Mouse (Mus musculus): ENCODE data around the gene Fam13c.
"Not testable (repeated sequence)": the region's sequence is repeated elsewhere in the genome, so short reads cannot be mapped to it uniquely, and the experiment has no call there.

Fam13c gene

GRCm38 (mm10) chr10:70439676-70440521, at the start of gene Fam13c:
Fam13c (plus strand) TSS chr10:70440481.
- peak; percentile 50 for DNase-seq

DNA sequence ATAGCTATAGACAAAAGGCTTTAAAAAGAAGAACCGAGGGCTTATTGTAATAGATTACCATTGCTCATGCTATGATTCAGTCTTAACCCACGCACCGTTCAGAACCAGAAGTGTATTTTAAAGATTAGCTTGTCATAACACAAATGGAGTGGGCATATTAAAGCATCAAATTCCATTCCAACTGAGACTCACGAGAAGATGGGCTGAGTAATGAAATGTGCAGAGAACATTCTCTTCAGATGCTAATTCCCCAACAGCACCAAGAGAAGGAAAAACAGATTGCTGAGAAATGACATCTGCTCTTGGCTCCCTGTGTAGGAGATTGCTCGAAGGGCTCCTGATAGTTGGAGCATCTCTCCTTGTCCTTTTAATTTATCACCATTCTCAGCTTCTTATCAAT, 44.4 kb upstream of the Fam13c start:
- DNase-seq: no peak

- DNase-seq: no peak
Measured at GRCm38 (mm10) chr10:70398224-70398623, 42.1 kb upstream of the Fam13c start.

DNA sequence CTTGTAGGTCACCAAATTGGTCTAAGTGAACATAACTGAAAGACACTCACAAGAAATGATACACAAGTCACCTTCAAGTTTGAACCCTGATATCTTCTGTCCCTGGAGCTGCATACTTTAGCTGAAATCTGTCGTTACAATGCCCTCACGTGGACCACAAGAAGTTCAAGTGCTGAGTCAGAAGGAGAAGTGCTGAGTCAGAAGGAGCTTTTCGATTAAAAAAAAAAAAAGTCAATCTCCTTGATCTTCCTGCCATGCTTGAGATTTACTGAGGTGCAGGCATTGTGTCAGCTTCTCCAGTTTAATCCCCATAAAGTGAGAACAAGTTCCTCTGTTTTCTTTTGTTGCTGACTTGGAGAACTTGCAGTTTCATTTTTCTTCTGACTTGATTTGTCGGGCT, 38.3 kb upstream of the Fam13c start:
- no peak for DNase-seq

- DNase-seq: no peak
Measured at GRCm38 (mm10) chr10:70402711-70403110, 37.6 kb upstream of the Fam13c start.

DNA sequence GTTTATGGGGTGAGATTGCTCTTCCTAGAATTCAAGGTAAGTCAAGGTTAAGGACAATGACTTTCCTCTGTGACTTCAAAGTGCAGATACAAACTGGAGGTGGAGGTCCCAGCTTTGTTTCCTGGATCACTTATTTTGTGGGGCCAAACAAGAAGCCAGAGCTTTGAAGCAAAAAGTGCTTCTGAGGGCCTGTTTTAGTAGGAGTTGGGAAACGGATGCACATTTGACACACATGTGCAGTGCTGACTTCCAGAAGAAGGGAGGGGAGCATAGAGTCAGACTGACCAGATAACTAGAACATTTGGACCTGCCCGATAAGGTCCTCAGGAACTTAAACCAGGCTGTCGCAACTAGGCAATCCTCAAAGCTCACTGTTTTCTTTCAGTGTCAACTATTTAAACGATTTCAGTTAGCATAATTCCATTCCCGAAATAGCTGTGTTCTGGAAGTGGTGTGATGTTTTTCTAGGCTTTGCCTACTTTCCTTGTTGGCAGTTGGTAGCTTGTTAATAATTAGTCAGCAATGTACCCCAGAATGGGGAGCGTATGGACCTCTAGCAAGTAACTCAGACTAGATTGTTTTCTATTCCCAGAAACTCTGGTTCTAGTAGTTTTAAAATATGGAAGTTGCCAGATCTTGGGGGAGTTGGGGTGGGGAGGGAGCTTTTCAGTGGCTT, 22.3 kb upstream of the Fam13c start:
- no peak for DNase-seq

DNA sequence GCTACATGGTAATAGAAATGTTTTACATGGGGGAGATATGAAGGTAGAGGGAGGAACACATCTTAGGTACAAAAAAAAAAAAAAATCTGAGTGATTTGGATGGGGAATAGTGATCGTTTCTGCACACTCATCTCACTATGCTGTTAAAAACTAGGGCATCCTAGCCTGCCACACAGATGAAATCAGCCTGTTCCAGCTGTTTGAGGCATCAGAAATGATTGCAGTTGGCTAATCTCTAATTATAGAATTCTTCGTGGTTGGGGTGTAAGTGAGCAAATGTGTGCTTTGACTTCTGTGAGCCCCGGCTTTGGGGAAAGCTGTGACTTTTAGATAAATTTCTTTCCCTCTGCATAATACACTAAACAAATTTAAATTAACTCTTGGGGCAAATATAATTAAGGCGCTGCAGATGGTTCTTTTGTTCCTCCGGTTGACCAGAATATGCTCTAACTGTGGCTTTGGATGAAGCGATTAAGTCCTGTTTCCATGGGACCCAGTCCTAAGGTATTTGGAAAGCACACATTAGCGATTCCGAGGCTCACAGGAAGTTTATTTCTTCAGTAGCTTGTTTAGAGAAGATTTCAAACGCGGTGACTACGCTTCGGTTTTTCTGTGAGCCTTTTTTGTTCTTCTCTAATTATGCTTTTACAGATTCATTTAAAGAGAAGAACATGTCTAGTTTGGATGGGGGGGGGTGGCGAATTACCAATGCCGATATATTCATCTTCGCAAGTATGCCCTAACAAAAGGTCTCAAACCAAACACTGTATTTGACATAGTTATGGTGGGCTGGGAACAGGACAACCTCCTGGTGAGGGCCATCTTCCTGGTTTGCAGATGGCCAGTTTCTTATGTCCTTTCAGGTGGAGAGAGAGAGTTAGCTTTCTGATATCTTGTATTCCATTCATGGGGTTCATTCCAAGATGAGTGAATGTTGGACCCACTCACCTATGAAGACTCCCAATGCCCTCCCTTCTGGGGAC, 20.7 kb upstream of the Fam13c start:
- DNase-seq: no peak

- no peak for DNase-seq
Measured at GRCm38 (mm10) chr10:70426373-70426772, 13.9 kb upstream of the Fam13c start.

GRCm38 (mm10) chr10:70428121-70428662, 12.1 kb upstream of the Fam13c start:
- DNase-seq: peak; percentile 27

GRCm38 (mm10) chr10:70429341-70429740, 10.9 kb upstream of the Fam13c start:
- no peak for DNase-seq

DNA sequence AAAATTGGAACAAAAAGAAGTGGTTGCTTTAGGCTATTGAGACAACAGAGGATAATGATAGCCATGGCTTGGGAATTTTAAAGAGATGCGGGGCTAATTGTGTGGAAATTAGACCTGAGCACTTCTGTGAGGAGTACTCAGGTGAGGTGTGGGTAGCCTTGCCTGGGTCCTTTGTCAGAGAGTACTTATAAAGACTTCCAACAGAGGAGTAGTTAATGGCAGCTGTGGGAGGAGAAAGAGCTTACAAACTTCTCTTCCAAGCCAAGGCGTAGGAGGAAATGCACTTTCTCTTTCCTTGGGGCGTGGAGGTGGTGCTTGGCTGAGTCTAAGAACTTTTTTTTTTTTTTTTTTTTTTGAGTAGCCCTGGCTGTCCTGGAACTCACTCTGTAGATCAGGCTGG, 6.9 kb upstream of the Fam13c start:
- no peak for DNase-seq

DNA sequence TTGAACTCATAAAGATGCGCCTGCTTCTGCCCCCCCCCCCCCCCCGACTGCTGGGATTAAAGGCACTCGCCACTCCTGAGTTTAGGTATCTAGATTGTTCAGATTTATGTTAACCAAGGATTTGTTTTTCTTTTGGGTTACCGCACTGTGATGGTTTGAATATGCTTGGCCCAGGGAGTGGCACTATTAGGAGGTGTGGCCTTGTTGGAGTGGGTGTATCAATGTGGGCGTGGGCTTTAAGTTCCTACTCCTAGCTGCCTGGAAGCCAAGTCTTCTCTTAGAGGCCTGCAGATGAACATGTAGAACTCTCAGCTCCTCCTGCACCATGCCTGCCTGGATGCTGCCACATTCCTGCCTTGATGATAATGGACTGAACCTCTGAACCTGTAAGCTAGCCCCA, 6.5 kb upstream of the Fam13c start:
- not testable (repeated sequence) for DNase-seq

DNA sequence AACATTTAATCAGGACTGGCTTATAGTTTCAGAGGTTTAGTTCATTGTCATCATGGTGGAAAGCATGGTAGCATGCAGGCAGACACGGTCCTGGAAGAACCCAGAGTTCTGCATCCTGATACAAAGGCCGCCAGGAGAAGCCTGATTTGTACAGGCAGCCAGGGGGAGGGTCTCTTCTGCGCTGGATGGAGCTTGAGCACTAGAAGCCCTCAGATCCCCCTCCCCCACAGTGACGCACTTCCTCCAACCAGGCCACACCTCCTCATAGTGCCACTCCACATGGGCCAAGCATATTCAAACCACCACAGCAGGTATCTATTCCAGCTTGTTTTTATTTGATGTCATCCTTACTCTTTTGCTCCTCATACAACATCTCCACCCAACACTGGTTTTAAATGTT, 3.6 kb upstream of the Fam13c start:
- DNase-seq: no peak

- DNase-seq: no peak
Measured at GRCm38 (mm10) chr10:70437289-70437688, 3.0 kb upstream of the Fam13c start.

- DNase-seq: peak; percentile 81
Measured at GRCm38 (mm10) chr10:70440639-70441461, 569 bp downstream of the Fam13c start.

GRCm38 (mm10) chr10:70442156-70442555, 1.9 kb downstream of the Fam13c start:
- DNase-seq: no peak

DNA sequence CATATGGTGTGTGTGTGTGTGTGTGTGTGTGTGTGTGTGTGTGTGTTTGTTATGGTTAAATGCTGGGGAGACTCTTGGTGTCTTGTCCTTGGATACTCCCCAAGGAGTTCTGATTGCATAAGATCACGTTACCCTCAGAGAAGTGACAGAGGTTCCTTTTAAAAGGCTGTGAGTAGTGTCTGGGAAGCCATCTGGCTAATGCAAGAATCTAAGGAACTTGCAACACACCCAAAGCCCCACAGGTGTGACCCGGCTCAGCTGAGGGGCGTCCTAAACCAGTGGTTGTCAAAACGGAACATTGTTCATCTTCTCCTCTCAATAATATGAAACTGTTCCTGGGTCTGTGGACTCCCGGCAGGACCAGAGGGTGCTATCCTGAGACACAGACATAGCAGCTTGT, 2.3 kb downstream of the Fam13c start:
- no peak for DNase-seq

DNA sequence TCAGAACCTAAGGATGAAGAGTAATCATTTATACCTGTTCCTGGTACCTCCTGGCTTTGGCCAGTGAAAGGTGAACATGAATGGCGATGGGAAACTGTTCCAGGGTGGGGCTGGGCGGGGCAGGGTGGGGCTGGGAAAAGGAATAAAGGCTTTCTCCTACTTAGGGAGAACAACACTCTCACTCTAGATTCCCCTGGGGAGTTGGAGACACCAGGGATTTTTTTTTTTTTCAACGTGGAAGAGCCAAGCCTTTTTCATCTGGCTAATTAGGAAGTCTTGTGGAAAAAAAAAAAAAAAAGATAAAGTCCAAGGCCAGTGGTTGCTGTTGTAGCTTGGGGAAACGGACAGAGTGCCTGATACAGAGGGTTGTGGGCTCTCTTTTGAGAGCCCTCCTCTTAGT, 7.5 kb downstream of the Fam13c start:
- no peak for DNase-seq

DNA sequence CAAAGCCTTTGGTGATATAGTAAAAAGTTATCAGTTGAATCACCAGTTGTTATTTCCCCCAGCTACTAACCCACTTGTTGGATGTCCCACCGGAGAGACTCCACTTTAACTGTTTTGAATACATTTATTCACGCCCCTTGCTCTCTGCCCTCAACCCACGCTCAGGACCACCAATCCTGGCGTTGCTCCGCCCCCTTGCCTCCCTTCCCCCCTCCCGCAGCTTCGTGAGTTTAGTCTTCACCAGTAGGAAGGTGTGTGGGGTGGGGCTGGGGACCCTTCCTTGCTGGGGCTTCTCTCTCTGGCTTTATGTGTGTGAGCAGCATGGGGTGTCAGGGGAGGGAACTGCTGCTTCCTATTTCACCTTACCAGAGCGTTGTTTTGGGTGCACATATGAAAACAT, 8.9 kb downstream of the Fam13c start:
- DNase-seq: no peak

- no peak for DNase-seq
Measured at GRCm38 (mm10) chr10:70455886-70456305, 15.6 kb downstream of the Fam13c start.

GRCm38 (mm10) chr10:70458574-70459263, 18.4 kb downstream of the Fam13c start:
- DNase-seq: no peak
